Mouse (Mus musculus) forebrain, embryonic 16.5 days (tissue): ENCODE measurements around the gene Cfap97. TPM values are rescaled to one million over a fixed set of nuclear protein-coding genes. Genes with fewer than 3 reads are reported as not detected.
A peak's percentile ranks its signal among the peaks of the same experiment; 100 is the strongest.

Source experiments
- ATAC-seq: fragments of 200-750 bp; cut with Nextera tagmentation; 2 replicates; pipeline ENCODE4 v1.8.0; 2017; ENCODE audit warnings: mild to moderate bottlenecking, moderate library complexity
- H3K27ac ChIP-seq: fragments of 300-500 bp; sonication (generic); 2 replicates; pipeline ENCODE4 v1.5.1; 2014; ENCODE audit warnings: low read length, control low read depth
- H3K27me3 ChIP-seq: fragments of 300-500 bp; sonication (generic); replicated peaks from 2 replicates; pipeline ENCODE4 v1.6.1; 2014; ENCODE audit warnings: low read length; ENCODE audit not compliant: control insufficient read depth, insufficient read depth
- H3K36me3 ChIP-seq: fragments of 300-500 bp; sonication (generic); 2 replicates; pipeline ENCODE4 v1.6.1; 2014; ENCODE audit not compliant: control insufficient read depth, insufficient read depth
- H3K4me1 ChIP-seq: fragments of 300-500 bp; sonication (generic); replicated peaks from 2 replicates; pipeline ENCODE4 v1.6.1; 2014; ENCODE audit warnings: low read length; ENCODE audit not compliant: control insufficient read depth, insufficient read depth
- H3K4me2 ChIP-seq: fragments of 300-500 bp; sonication (generic); 2 replicates; pipeline ENCODE4 v1.6.1; 2014; ENCODE audit warnings: mild to moderate bottlenecking, low read length, control low read depth
- H3K4me3 ChIP-seq: fragments of 300-500 bp; sonication (generic); replicated peaks from 2 replicates; pipeline ENCODE4 v1.5.1; 2014; ENCODE audit warnings: mild to moderate bottlenecking, low read length, control low read depth
- H3K9ac ChIP-seq: fragments of 300-500 bp; sonication (generic); replicated peaks from 2 replicates; pipeline ENCODE4 v1.6.1; 2014; ENCODE audit warnings: low read depth, low read length, control low read depth
- H3K9me3 ChIP-seq: fragments of 300-500 bp; sonication (generic); 2 replicates; pipeline ENCODE4 v1.6.1; 2016; ENCODE audit warnings: low read length; ENCODE audit not compliant: control insufficient read depth
- WGBS: fragments of 180-500 bp; shearing (Covaris S2); extraction: QIAGEN DNeasy Blood & Tissue Kit; methylation state at CpG from one replicate; pipeline ENCODE4 v1.1.7; 2014; 5-methylcytosine and 5-hydroxymethylcytosine counted together
- polyA plus RNA-seq: library from polyadenylated mRNA; unstranded; fragments of >200 nt; fragmentation: Nextera tagmentation; extraction: Ambion mirVana; gene quantifications from 2 replicates; pipeline ENCODE4 v1.2.1, GENCODE M21; 2015

Gene Cfap97
- polyA plus RNA-seq, 1 experiment from 2014 or later, result 22.9 TPM

GRCm38 (mm10) chr8:46149782-46150181 lies 1.8 kb upstream of the Cfap97 start:
- Histone ChIP-seq H3K27ac (no peak overlapping the region), H3K36me3 (no peaks in the 10 kb centered on the region), H3K9me3 (no peaks in the 10 kb centered on the region), H3K27me3 (peaks cover 5% of the 10 kb centered on the region), H3K9ac (no peak overlapping the region), H3K4me2 (no peak overlapping the region), H3K4me3 (no peak overlapping the region), H3K4me1 (peaks cover 17% of the 10 kb centered on the region)
- WGBS, result 81% methylated on average over 9 of the region's 9 CpGs
- no peak for ATAC-seq

- H3K4me3 ChIP-seq, result peak within 1 kb of the TSS; percentile 89
- H3K27me3 ChIP-seq, result peaks cover 5% of the 10 kb centered on the region
- H3K9ac ChIP-seq, result peak within 1 kb of the TSS; percentile 86
- ATAC-seq, result peak; percentile 85
- H3K27ac ChIP-seq, result peak within 1 kb of the TSS; percentile 53
- H3K36me3 ChIP-seq, result no peaks in the 10 kb centered on the region
- H3K4me1 ChIP-seq, result peaks cover 17% of the 10 kb centered on the region
- whole genome bisulfite sequencing, result 1% methylated on average over 79 of the region's 103 CpGs
- H3K4me2 ChIP-seq, result peak within 1 kb of the TSS; percentile 90
- H3K9me3 ChIP-seq, result no peaks in the 10 kb centered on the region
These were observed 777 bp downstream of the Cfap97 start, which contains the start of gene Snx25 for GRCm38 (mm10) chr8:46152064-46153031. Gene Snx25 (minus strand): TSS chr8:46152159.

- peak overlapping the region; percentile 89 for H3K4me3 ChIP-seq
- H3K4me2 ChIP-seq, result peak overlapping the region; percentile 90
- peak; percentile 30 for ATAC-seq
- 14% methylated on average over 2 of the region's 2 CpGs for WGBS
- no peaks in the 10 kb centered on the region for H3K36me3 ChIP-seq
- H3K27me3 ChIP-seq, result peaks cover 5% of the 10 kb centered on the region
- H3K27ac ChIP-seq, result peak overlapping the region; percentile 53
- H3K9me3 ChIP-seq, result no peaks in the 10 kb centered on the region
- peaks cover 17% of the 10 kb centered on the region for H3K4me1 ChIP-seq
- no peak overlapping the region for H3K9ac ChIP-seq
These were observed 1.5 kb downstream of the Cfap97 start for GRCm38 (mm10) chr8:46153042-46153441.

GRCm38 (mm10) chr8:46162953-46163869 lies 11.6 kb downstream of the Cfap97 start:
- peak overlapping the region; percentile 84 for H3K27ac ChIP-seq
- H3K4me1 ChIP-seq, result peaks cover 13% of the 10 kb centered on the region
- peak; percentile 99 for ATAC-seq
- H3K4me2 ChIP-seq, result peak overlapping the region; percentile 88
- H3K36me3 ChIP-seq, result no peaks in the 10 kb centered on the region
- no peaks in the 10 kb centered on the region for H3K27me3 ChIP-seq
- peak overlapping the region; percentile 92 for H3K9ac ChIP-seq
- peak overlapping the region; percentile 79 for H3K4me3 ChIP-seq
- H3K9me3 ChIP-seq, result no peaks in the 10 kb centered on the region
- WGBS, result 2% methylated on average over 68 of the region's 77 CpGs

DNA sequence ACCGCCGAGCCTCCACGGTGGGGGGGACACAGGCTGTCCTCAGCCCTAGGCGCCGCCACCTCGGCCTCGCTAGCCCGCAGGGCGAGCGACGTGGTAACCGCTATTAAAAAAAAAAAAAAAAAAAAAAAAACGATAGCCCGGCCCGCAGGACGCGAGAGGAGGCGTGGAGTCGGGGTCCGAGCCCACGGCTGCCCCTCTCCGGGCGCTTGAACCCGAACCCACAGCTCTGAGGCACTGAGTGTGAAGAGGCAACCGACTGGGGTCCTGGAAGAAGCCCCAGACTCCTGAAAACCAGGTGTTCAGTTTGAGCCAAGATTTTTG lies 12.3 kb downstream of the Cfap97 start:
- Histone ChIP-seq H3K27ac (peak overlapping the region; percentile 72), H3K4me1 (peaks cover 13% of the 10 kb centered on the region), H3K4me2 (peak overlapping the region; percentile 88), H3K27me3 (no peaks in the 10 kb centered on the region), H3K36me3 (no peaks in the 10 kb centered on the region), H3K4me3 (peak overlapping the region; percentile 79), H3K9me3 (no peaks in the 10 kb centered on the region), H3K9ac (peak overlapping the region; percentile 92)
- no peak; the same call in none of the 2 replicates for ATAC-seq
- WGBS, result under 1% methylated on average over 25 of the region's 25 CpGs

DNA sequence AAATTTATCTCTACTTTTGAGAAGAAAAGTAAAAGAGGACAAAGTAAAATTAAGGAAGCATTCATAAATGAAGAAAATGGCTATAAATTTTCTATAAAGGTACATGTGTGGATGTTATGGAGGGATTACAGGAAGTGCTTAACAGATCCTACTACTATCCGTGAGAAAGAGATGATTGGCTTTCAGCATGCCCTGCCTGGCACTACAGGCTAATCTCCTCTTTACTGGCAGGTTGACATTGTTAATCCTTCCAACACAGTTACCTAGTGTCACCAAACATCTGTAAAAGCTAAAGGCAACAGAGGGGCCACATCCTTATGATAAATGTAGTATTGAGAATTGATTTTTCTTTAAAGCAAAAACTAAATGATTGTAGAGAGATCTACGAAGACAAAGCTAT lies 22.1 kb downstream of the Cfap97 start:
- no peak overlapping the region for H3K27ac ChIP-seq
- peaks cover 9% of the 10 kb centered on the region for H3K36me3 ChIP-seq
- H3K9ac ChIP-seq, result no peak overlapping the region
- no peak for ATAC-seq
- H3K4me3 ChIP-seq, result no peak overlapping the region
- H3K9me3 ChIP-seq, result no peaks in the 10 kb centered on the region
- H3K27me3 ChIP-seq, result no peaks in the 10 kb centered on the region
- 84% methylated on average over 2 of the region's 2 CpGs for WGBS
- no peaks in the 10 kb centered on the region for H3K4me1 ChIP-seq
- no peak overlapping the region for H3K4me2 ChIP-seq

GRCm38 (mm10) chr8:46180136-46180535 lies 28.6 kb downstream of the Cfap97 start:
- H3K9me3 ChIP-seq, result no peaks in the 10 kb centered on the region
- 98% methylated on average over 7 of the region's 7 CpGs for WGBS
- H3K4me3 ChIP-seq, result no peak overlapping the region
- no peaks in the 10 kb centered on the region for H3K4me1 ChIP-seq
- no peak overlapping the region for H3K9ac ChIP-seq
- H3K36me3 ChIP-seq, result no peaks in the 10 kb centered on the region
- no peak overlapping the region for H3K4me2 ChIP-seq
- no peak for ATAC-seq
- no peak overlapping the region for H3K27ac ChIP-seq
- H3K27me3 ChIP-seq, result no peaks in the 10 kb centered on the region

DNA sequence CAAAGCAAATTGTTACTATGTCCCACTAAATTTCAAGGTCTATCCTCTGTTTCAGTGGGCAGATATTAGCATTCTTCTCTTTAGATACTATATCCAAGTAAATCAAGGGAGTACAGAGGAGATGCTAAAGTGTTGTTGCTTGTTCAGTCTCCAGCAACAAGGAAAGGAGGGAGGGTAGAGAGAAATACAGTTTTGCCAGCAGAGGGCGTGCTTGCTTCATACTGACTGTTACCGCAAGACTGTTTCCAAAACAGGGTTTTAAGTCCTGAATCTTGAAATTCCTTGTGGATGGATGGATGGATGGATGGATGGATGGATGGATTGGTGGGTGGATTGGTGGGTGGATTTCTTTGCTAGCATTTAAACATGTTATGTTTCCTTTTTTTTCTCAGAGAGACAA lies 33.8 kb downstream of the Cfap97 start:
- no peak overlapping the region for H3K4me3 ChIP-seq
- no peak overlapping the region for H3K4me2 ChIP-seq
- H3K9me3 ChIP-seq, result no peaks in the 10 kb centered on the region
- no peak overlapping the region for H3K9ac ChIP-seq
- no peak for ATAC-seq
- 3% methylated on average over 2 of the region's 2 CpGs for WGBS
- no peaks in the 10 kb centered on the region for H3K4me1 ChIP-seq
- no peaks in the 10 kb centered on the region for H3K36me3 ChIP-seq
- H3K27ac ChIP-seq, result no peak overlapping the region
- no peaks in the 10 kb centered on the region for H3K27me3 ChIP-seq

GRCm38 (mm10) chr8:46193100-46193499 lies 41.5 kb downstream of the Cfap97 start:
- no peak overlapping the region for H3K4me3 ChIP-seq
- H3K27ac ChIP-seq, result no peak overlapping the region
- no peaks in the 10 kb centered on the region for H3K27me3 ChIP-seq
- no peak for ATAC-seq
- no peaks in the 10 kb centered on the region for H3K4me1 ChIP-seq
- H3K4me2 ChIP-seq, result no peak overlapping the region
- no peak overlapping the region for H3K9ac ChIP-seq
- no peaks in the 10 kb centered on the region for H3K9me3 ChIP-seq
- H3K36me3 ChIP-seq, result no peaks in the 10 kb centered on the region
- 87% methylated on average over 8 of the region's 8 CpGs for WGBS
